Mouse (Mus musculus) lung, postnatal 10 days (tissue): ENCODE results near the gene Adam17.
A peak's percentile ranks its signal among the peaks of the same experiment; 100 is the strongest.

Source experiments
- DNase-seq: peaks from one replicate; pipeline ENCODE4 v3.0.0; 2021

Adam17 gene

GRCm38 (mm10) chr12:21305741-21306140 is 67.7 kb downstream of the Adam17 start:
- no peak for DNase-seq

DNA sequence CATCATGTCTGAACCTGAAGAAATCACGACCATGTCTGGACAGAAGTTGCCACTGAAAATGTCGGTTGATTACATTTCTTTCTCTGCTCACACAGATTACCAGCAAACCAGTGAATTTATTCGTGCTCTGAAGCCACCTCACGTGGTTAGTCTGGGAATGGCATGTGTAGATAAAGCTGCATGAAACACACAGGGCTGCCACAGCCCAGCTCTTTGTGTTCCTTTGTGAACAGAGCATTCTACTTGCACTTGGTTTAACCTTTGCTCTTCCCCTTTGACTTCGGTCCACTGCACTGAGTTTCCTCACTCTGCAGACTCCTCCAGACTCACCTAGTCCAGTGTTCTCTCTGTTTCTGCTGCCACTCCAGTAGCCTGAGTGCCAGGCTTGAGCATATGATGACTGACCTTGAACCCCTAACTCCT is 71.1 kb downstream of the Adam17 start:
- no peak for DNase-seq

- DNase-seq: no peak
Observed at GRCm38 (mm10) chr12:21301932-21302331, 71.5 kb downstream of the Adam17 start.

- DNase-seq: no peak
Observed at GRCm38 (mm10) chr12:21301324-21301723, 72.1 kb downstream of the Adam17 start.

DNA sequence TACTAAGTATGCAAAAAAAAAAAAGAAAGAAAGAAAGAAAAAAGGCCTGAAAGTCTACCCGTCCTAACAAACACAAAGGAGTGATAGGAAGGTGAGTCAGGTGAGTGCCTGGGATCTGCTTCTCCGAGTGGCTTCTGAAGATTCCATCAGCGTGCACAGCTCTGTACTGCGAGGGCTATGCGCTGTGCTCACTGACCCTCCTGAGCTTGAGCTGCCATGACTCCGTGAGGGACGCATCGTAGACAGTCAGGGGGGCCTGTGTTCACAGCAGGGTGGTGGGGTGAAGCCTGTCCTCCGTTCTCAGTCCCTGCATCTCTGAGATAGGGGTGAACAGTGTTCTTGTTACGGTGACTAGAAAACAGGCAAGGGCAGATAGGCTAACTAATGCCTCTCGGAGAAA is 74.6 kb downstream of the Adam17 start:
- no peak for DNase-seq

GRCm38 (mm10) chr12:21289651-21290050 is 83.8 kb downstream of the Adam17 start:
- peak; percentile 36 for DNase-seq

DNA sequence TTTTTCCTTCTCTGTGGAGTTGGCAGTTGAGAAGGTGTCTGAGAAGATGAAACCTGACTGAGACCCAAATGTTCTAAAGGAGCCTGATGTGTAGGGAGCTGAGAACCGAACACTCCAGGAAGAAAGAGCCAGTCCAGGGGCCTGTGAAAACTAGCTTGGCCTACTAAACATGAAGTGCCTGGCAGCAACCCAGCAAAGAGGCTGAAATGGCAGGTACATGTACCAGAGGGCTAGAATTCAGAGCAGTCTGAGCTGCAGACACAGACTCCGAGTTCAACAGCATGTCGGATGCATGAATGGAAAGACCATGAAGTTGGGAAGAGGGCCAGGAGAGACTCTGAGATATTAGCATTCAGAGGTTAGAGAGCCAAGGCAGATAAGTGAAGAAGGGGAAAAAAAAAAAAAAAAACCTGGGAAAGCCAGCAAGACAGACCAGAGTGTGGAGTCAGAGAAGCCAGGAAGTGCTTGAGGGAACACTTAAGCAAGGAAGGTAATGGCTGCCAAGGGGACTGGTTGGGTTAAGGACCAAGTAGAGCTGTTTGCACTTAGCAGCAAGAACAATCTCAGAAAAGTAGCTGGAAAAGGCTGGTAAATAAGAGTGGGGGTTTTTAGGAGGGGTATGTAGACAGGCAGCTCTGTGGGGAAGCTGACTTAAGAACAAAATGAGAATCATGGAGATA is 84.6 kb downstream of the Adam17 start:
- peak; percentile 56 for DNase-seq

- DNase-seq: peak; percentile 26
Observed at GRCm38 (mm10) chr12:21286712-21287650, 86.5 kb downstream of the Adam17 start.

- peak; percentile 99 for DNase-seq
Observed at GRCm38 (mm10) chr12:21286243-21286622, 87.2 kb downstream of the Adam17 start, which contains the start of gene Itgb1bp1. Gene Itgb1bp1 (minus strand): TSS chr12:21286284.

DNA sequence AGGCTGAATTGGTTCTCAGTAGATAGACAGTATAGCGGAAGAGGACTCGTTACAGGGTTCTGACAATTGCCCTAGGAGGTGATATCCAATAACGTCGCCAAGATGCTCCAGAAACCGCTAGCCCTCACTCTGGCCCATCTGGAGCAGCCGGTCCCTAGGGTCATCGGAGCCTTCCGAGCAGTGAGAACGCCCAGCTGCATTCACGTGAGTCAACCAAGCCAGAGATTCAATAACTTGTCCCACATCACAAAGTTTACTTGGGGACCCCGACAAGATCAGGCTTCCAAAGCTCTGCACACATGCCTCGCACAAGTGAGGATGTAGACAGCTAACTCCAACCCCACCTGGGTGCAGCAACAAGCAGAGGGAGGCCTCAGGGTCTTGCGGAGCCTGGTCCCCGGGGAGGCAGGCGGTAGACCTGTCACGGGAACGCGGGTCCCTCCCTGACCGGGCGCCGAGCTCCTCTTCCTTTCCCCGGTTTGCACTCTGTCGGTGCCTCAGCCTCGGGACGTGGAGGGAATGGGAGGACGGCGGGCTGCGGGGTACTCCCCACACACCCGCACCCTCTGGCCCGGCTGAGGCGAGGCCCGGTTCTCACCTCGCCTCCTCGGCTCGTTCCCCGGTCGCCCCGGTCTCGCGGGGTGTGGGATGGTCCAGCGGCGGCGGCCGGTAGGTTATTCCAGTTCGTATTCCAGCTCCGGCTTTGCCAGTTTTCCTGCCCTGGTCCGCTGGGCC is 87.8 kb downstream of the Adam17 start:
- no peak for DNase-seq

DNA sequence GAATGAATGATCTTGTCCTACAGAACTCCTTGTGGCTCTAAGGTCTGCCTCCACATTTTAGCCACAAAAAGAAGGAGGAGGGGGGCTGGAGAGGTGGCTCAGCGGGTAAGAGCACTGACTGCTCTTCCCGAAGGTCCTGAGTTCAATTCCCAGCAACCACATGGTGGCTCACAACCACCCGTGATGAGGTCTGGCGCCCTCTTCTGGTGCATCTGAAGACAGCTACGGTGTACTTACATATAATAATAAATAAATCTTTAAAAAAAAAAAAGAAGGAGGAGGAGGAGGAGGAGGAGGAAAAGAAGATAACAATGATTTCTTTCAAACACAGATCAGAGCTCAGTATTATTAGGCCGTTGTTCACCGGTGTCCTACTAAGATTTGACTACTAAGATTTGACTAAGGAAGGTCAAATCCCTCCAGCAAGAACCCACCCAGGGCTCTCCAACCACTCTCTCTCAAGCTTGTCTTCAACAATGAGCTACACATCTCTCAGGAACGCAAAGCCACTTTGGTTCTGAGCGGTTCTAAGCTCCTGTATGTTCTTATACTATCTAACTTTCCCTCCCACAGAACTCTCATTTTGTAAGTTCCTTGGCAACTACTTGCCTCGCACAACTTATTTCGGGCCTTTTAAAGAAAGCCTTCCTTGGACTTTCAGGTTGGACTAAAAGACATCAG is 88.5 kb downstream of the Adam17 start, which contains the start of gene Cpsf3:
TSS of gene Cpsf3 (plus strand) at position 631 of the 681 bp plus-strand sequence.
- DNase-seq: no peak

DNA sequence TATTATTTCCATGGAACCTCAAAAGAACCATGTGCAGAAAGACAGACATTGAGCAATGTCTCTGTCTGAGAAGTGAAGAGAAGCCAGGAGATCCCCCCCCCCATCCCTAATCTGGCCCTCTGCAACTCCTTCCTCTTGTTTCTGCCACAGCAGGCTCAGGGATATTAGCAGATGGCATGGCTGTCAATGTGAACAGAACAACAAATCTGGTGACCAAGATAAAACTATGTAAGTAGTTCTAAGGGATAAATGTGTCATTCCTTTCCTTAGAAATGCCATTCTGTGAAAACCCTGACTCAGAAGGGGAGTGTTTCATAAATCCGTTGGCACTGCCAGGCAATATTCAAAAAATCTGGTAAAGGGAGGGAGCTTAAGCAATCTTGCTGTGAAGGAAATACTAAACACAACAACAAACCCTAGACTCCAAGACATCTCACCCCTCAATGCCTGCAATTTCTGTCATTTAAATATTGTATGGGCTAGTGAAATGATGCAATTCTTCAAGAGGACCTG is 96.0 kb downstream of the Adam17 start:
- DNase-seq: no peak

DNA sequence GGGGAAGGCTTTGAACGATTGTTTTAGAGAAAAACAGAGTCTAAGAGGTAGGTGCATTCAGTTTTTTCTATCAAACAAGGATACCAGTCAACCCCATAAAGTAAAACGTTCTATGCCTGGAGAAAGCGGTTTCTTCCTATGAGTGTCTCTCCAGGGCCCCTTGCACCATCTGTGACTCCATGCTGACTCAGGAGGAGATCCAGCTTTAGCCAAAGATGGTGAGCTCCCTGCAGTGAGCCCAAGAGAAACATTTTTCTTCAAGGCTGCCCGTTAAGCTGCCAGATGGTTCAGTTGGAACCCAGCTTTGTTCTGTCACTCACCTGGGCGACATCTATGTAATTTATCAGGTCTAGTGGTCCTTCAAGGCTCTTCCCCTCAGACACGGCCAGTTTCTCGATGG is 99.0 kb downstream of the Adam17 start:
- DNase-seq: no peak
